Mouse (Mus musculus) heart, postnatal 0 days (tissue): ENCODE data around the gene Cdyl2. TPM values are rescaled to one million over a fixed set of nuclear protein-coding genes. Genes with fewer than 3 reads are reported as not detected.

Source experiments
- ATAC-seq: fragments of 200-750 bp; cut with Nextera tagmentation; 2 replicates; pipeline ENCODE4 v1.8.0; 2017; ENCODE audit warnings: low read depth, moderate number of reproducible peaks, moderate library complexity; ENCODE audit not compliant: insufficient read depth
- DNase-seq: peaks from one replicate; pipeline ENCODE4 v3.0.0-alpha.2; 2016; ENCODE audit warnings: low spot score
- H3K27ac ChIP-seq: fragments of 300-500 bp; sonication (generic); 2 replicates; pipeline ENCODE4 v1.5.1; 2014; ENCODE audit warnings: low read depth, mild to moderate bottlenecking
- H3K27me3 ChIP-seq: fragments of 300-500 bp; sonication (generic); 2 replicates; pipeline ENCODE4 v1.6.1; 2014; ENCODE audit warnings: low read length, mixed read lengths; ENCODE audit not compliant: control insufficient read depth, insufficient read depth
- H3K36me3 ChIP-seq: fragments of 300-500 bp; sonication (generic); replicated peaks from 2 replicates; pipeline ENCODE4 v1.6.1; 2014; ENCODE audit warnings: low read length, mixed read lengths; ENCODE audit not compliant: control insufficient read depth, insufficient read depth
- H3K4me1 ChIP-seq: fragments of 300-500 bp; sonication (generic); 2 replicates; pipeline ENCODE4 v1.6.1; 2014; ENCODE audit warnings: antibody characterized with exemption; ENCODE audit not compliant: control insufficient read depth, insufficient read depth
- H3K4me2 ChIP-seq: fragments of 300-500 bp; sonication (generic); 2 replicates; pipeline ENCODE4 v1.6.1; 2014; ENCODE audit warnings: low read depth, mild to moderate bottlenecking, low read length, moderate library complexity
- H3K4me3 ChIP-seq: fragments of 300-500 bp; sonication (generic); 2 replicates; pipeline ENCODE4 v1.5.1; 2014; ENCODE audit warnings: low read depth, low read length
- H3K9ac ChIP-seq: fragments of 300-500 bp; sonication (generic); replicated peaks from 2 replicates; pipeline ENCODE4 v1.6.1; 2014; ENCODE audit warnings: low read depth, low read length, mixed read lengths
- H3K9me3 ChIP-seq: fragments of 300-500 bp; sonication (generic); replicated peaks from 2 replicates; pipeline ENCODE4 v1.6.1; 2016; ENCODE audit warnings: low read length; ENCODE audit not compliant: control insufficient read depth
- CTCF ChIP-seq: IDR thresholded peaks from 2 replicates; pipeline ENCODE4 v1.5.1; 2016; ENCODE audit warnings: antibody characterized with exemption, control low read depth, low read depth
- EP300 ChIP-seq: IDR thresholded peaks from 2 replicates; pipeline ENCODE4 v1.6.1; 2016; ENCODE audit warnings: antibody characterized with exemption, low read depth
- WGBS: fragments of 180-500 bp; shearing (Covaris S2); extraction: QIAGEN DNeasy Blood & Tissue Kit; methylation state at CpG from one replicate; pipeline ENCODE4 v1.1.7; 2014; 5-methylcytosine and 5-hydroxymethylcytosine counted together
- polyA plus RNA-seq: library from polyadenylated mRNA; unstranded; fragments of >200 nt; fragmentation: Nextera tagmentation; extraction: Ambion mirVana; gene quantifications from 2 replicates; pipeline ENCODE4 v1.2.1, GENCODE M21; 2015
- total RNA-seq: library from RNA; depleted of rRNA; stranded (reverse); fragments of >200 nt; gene quantifications from 2 replicates; pipeline ENCODE4 v1.2.3, GENCODE M21; 2014; ENCODE audit warnings: low replicate concordance; rRNA removed

Gene Cdyl2
- total and polyA plus RNA-seq, 2 experiments from 2014 or later = 3.3 to 4.7 TPM

GRCm38 (mm10) chr8:116533081-116533480 is 199.7 kb downstream of the Cdyl2 start:
- ATAC-seq (no peak), DNase-seq (no peak)
- TF ChIP-seq EP300 = no peak
- TF ChIP-seq CTCF = peak; percentile 10; the same call in 1 of the 2 replicates
- Histone ChIP-seq H3K27ac (no peak overlapping the region), H3K4me3 (no peak overlapping the region), H3K9me3 (no peaks in the 10 kb centered on the region; the same call in 1 of the 2 replicates), H3K9ac (no peak overlapping the region), H3K4me2 (no peak overlapping the region), H3K27me3 (no peaks in the 10 kb centered on the region), H3K4me1 (no peaks in the 10 kb centered on the region), H3K36me3 (no peaks in the 10 kb centered on the region)
- 69% methylated on average over 6 of the region's 6 CpGs for WGBS

GRCm38 (mm10) chr8:116528736-116529135 is 204.1 kb downstream of the Cdyl2 start:
- Histone ChIP-seq H3K4me2 (no peak overlapping the region), H3K27me3 (no peaks in the 10 kb centered on the region), H3K36me3 (no peaks in the 10 kb centered on the region), H3K27ac (no peak overlapping the region), H3K9me3 (no peaks in the 10 kb centered on the region; the same call in 1 of the 2 replicates), H3K4me3 (no peak overlapping the region), H3K9ac (no peak overlapping the region), H3K4me1 (no peaks in the 10 kb centered on the region)
- no peak for ATAC-seq
- WGBS = 73% methylated on average over 7 of the region's 7 CpGs
- TF ChIP-seq EP300 = no peak
- TF ChIP-seq CTCF = no peak
- no peak for DNase-seq

- no peaks in the 10 kb centered on the region for H3K9me3 ChIP-seq
- DNase-seq (no peak), ATAC-seq (no peak)
- no peak overlapping the region for H3K4me2 ChIP-seq
- no peaks in the 10 kb centered on the region for H3K27me3 ChIP-seq
- no peak overlapping the region for H3K4me3 ChIP-seq
- no peaks in the 10 kb centered on the region for H3K36me3 ChIP-seq
- TF ChIP-seq EP300 = no peak
- no peak for TF ChIP-seq CTCF
- no peak overlapping the region for H3K9ac ChIP-seq
- no peak overlapping the region for H3K27ac ChIP-seq
- WGBS = 78% methylated on average over 7 of the region's 7 CpGs
- H3K4me1 ChIP-seq = no peaks in the 10 kb centered on the region
Measured at GRCm38 (mm10) chr8:116524915-116525314, 207.9 kb downstream of the Cdyl2 start.

Other genes starting within 250 kb of the Cdyl2 start
- gene Dynlrb2, start 228.0 kb downstream of the Cdyl2 start, total RNA-seq = not detected in 2 replicates
- gene Dynlrb2, start 228.0 kb downstream of the Cdyl2 start, polyA plus RNA-seq = 2.6 TPM in 1 of 2 replicates, not detected in the other
- gene Cmc2, start 188.5 kb upstream of the Cdyl2 start, total RNA-seq = 37.2 and 65.8 TPM in 2 replicates
- gene Cmc2, start 188.5 kb upstream of the Cdyl2 start, polyA plus RNA-seq = 139 and 161 TPM in 2 replicates
- gene Cenpn, start 188.7 kb upstream of the Cdyl2 start, total RNA-seq = 4.4 and 19.2 TPM in 2 replicates
- 9.4 and 10.1 TPM in 2 replicates for gene Cenpn, start 188.7 kb upstream of the Cdyl2 start, polyA plus RNA-seq
- 16.0 and 19.1 TPM in 2 replicates for gene Atmin, start 210.4 kb upstream of the Cdyl2 start, total RNA-seq
- gene Atmin, start 210.4 kb upstream of the Cdyl2 start, polyA plus RNA-seq = 6.0 and 7.0 TPM in 2 replicates
- gene 1700030J22Rik, start 246.0 kb upstream of the Cdyl2 start, total RNA-seq = 2.7 TPM in 1 of 2 replicates, not detected in the other
- 0.26 and 0.33 TPM in 2 replicates for gene 1700030J22Rik, start 246.0 kb upstream of the Cdyl2 start, polyA plus RNA-seq